Comparison of ENCODE assay signal across 8 mouse cellular contexts in genomic region chr11:117574721-117575120, GRCm38 (mm10).
DNase-seq lines count a peak whose midpoint lies in the region; ATAC-seq lines count a peak whose summit lies in the region.

No protein-coding gene starts in this region.

- H3K4me3 ChIP-seq in kidney, embryonic 15.5 days (replicated peaks), result no peak overlapping the region
- H3K4me3 ChIP-seq in heart, embryonic 14.5 days (ENCODE audit: control insufficient read depth in 1 of 2, insufficient read depth in 1 of 2, low read depth in 1 of 2, low read length in 2 of 2), result no peak overlapping the region
- no peak overlapping the region for H3K4me3 ChIP-seq in liver, embryonic 11.5 days (ENCODE audit: low read depth, low read length)

- H3K27me3 ChIP-seq in kidney, embryonic 15.5 days, result no peaks in the 10 kb centered on the region
- no peaks in the 10 kb centered on the region for H3K27me3 ChIP-seq in heart, embryonic 14.5 days (ENCODE audit: control insufficient read depth, insufficient read depth, low read length)
- no peaks in the 10 kb centered on the region for H3K27me3 ChIP-seq in liver, embryonic 11.5 days (replicated peaks; ENCODE audit: control insufficient read depth, insufficient read depth, low read length)

- no peaks in the 10 kb centered on the region for H3K9me3 ChIP-seq in kidney, embryonic 15.5 days (replicated peaks)
- no peaks in the 10 kb centered on the region for H3K9me3 ChIP-seq in heart, embryonic 14.5 days (ENCODE audit: control insufficient read depth, low read length)
- H3K9me3 ChIP-seq in liver, embryonic 11.5 days (ENCODE audit: control insufficient read depth, low read length), result no peaks in the 10 kb centered on the region

- peak; percentile 13 for DNase-seq in kidney, adult 9 months
- peak; percentile 81 for DNase-seq in cerebellum, adult 9-10 months
- DNase-seq in lung, postnatal 4 days, result peak; percentile 51 to 82
- DNase-seq in liver, embryonic 11.5 days (ENCODE audit: low spot score), result no peak
- DNase-seq in ovary, adult 18-20 months (ENCODE audit: low spot score), result no peak

- no peak for ATAC-seq in kidney, embryonic 15.5 days (replicated peaks; ENCODE audit: low FRiP score)
- ATAC-seq in heart, embryonic 14.5 days (ENCODE audit: insufficient number of reproducible peaks, insufficient read depth, low FRiP score, low read depth), result no peak
- ATAC-seq in granulocyte monocyte progenitor cell, adult 5-6 weeks (replicated peaks; ENCODE audit: poor library complexity, severe bottlenecking), result no peak
- ATAC-seq in liver, embryonic 11.5 days (replicated peaks; ENCODE audit: low FRiP score), result no peak

- no peaks in the 10 kb centered on the region for H3K36me3 ChIP-seq in kidney, embryonic 15.5 days
- no peaks in the 10 kb centered on the region for H3K36me3 ChIP-seq in heart, embryonic 14.5 days (ENCODE audit: control insufficient read depth, insufficient read depth, low read length)
- no peaks in the 10 kb centered on the region for H3K36me3 ChIP-seq in liver, embryonic 11.5 days (ENCODE audit: control insufficient read depth, insufficient read depth, low read length)

- WGBS in kidney, embryonic 15.5 days, result 63% methylated on average over 3 of the region's 3 CpGs
- 12% methylated on average over 3 of the region's 3 CpGs for WGBS in heart, embryonic 14.5 days
- 72% methylated on average over 3 of the region's 3 CpGs for WGBS in liver, embryonic 11.5 days

- no peak overlapping the region for H3K4me2 ChIP-seq in kidney, embryonic 15.5 days
- no peak overlapping the region for H3K4me2 ChIP-seq in heart, embryonic 14.5 days (ENCODE audit: low read length)
- no peak overlapping the region for H3K4me2 ChIP-seq in liver, embryonic 11.5 days

- no peak overlapping the region for H3K27ac ChIP-seq in kidney, embryonic 15.5 days
- H3K27ac ChIP-seq in heart, embryonic 14.5 days (replicated peaks in 1 of 2; ENCODE audit: control insufficient read depth in 1 of 2, insufficient read depth in 1 of 2, low read depth in 2 of 2, low read length in 2 of 2), result peak overlapping the region; percentile 44 to 71
- H3K27ac ChIP-seq in liver, embryonic 11.5 days (ENCODE audit: low read depth, low read length), result no peak overlapping the region

- H3K9ac ChIP-seq in kidney, embryonic 15.5 days, result no peak overlapping the region
- peak overlapping the region; percentile 5; the same call in 1 of the 2 replicates for H3K9ac ChIP-seq in heart, embryonic 14.5 days (ENCODE audit: low read length)
- H3K9ac ChIP-seq in liver, embryonic 11.5 days (ENCODE audit: low read depth, low read length), result no peak overlapping the region

- H3K4me1 ChIP-seq in kidney, embryonic 15.5 days, result peaks cover 17% of the 10 kb centered on the region
- peaks cover 10 to 26% of the 10 kb centered on the region in 2 experiments for H3K4me1 ChIP-seq in heart, embryonic 14.5 days (ENCODE audit: control insufficient read depth in 2 of 2, insufficient read depth in 2 of 2, low read length in 2 of 2)
- H3K4me1 ChIP-seq in liver, embryonic 11.5 days (replicated peaks; ENCODE audit: control insufficient read depth, insufficient read depth, low read length), result no peaks in the 10 kb centered on the region

Comparison
In these comparisons a context has a peak if more than half of its experiments do, and no peak if none do; other contexts are left out.
1. DNase-seq: peak in kidney, adult 9 months (single experiment), cerebellum, adult 9-10 months (single experiment) and lung, postnatal 4 days (2 of 2); none in liver, embryonic 11.5 days (single experiment) and ovary, adult 18-20 months (single experiment).
2. H3K27ac ChIP-seq: peak in heart, embryonic 14.5 days (2 of 2); none in kidney, embryonic 15.5 days (single experiment) and liver, embryonic 11.5 days (single experiment).